Mouse (Mus musculus) layer of hippocampus, postnatal 25 days (tissue): ENCODE data around the gene Slc16a5. TPM values are rescaled to one million over a fixed set of nuclear protein-coding genes. Genes with fewer than 3 reads are reported as not detected.

Source experiments
- DNase-seq, 2 experiments: peaks; one replicate each; pipeline ENCODE4 v3.0.0; 2022; ENCODE audit warnings: mixed read lengths in 2 of 2, low spot score in 1 of 2; ENCODE audit errors: extremely low spot score in 1 of 2
- microRNA-seq, 2 experiments: library from miRNA; unstranded; fragments of <30 nt; microRNA quantifications; one replicate each; pipeline ENCODE4 v1.2.0; 2021
- total RNA-seq, 2 experiments: library from RNA; stranded (reverse); gene quantifications; 2 replicates each; pipeline ENCODE4 v1.2.3; 2021

The Slc16a5 gene
- total RNA-seq, 2 experiments from 2014 or later, result not detected

- DNase-seq, result no peak
Observed at GRCm38 (mm10) chr11:115512407-115513183, 50.3 kb downstream of the Slc16a5 start.

DNA sequence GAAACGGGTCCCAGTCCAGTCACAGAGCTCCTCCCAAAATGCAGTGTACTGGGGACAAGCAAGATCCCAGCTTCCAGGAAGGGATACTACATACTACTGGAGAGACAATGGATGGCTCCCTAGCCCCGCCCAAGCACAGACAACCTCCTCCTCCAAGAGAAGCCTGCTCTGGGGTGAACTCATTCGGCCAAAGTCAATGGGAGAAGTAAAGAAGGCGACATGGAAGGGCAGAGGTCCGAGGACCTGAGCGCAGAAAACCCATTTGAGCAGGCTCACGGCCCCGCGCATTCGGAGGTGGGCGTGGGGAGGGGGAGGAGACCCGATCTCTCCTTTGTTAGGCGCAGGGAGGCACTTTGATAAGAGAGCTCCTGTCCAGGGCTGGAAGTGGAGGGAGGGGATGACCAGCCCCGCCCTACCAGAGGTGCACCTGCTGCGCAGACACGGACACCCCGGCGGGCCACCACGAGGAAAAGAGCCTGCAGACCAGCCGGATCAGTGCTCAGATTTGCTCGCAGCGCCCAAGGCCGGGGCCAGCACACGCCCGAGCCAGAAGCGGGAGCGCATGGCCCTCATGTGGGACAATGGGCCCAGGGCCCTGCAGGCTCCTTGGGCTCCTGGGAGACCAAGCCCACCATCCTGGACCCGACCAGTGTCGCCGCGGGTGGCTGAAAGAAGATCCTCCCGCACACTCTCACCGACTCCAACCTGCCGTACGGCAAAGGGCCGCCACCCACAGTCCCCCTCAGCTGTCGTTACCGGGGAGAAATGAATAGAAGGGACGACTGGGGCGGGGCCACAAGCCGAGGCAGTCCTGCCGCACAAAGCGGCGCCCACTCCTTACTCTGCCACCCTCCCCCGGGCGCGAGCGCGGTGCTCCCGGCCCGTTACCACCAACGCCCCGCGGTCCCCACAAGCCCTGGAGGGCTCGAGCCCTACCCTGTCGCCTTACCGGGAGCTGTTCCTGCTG, 51.3 kb downstream of the Slc16a5 start:
- no peak for DNase-seq

DNA sequence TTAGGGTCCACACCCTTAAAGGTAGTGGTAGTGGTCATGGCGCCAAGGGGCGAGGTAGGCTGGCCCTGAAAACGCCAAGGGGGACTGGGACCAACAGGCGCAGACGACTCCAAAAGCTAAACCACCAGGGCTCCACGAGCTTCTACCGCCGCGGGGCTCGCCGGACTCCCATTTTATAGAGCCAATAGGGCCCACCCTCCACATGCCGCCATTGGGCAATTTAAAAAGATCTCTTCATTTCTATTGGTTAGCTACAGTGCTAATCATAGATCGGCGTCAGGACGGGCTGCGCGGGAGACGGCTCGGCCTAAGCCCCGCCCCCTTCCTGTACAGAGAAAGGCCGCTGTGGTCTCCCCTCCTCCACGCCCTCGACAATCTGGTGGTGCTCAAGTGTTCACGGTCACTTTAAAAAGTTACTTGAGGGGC, 52.0 kb downstream of the Slc16a5 start, which contains the start of gene Jpt1:
TSS of gene Jpt1 (minus strand) at position 150 of the 426 bp plus-strand sequence.
- DNase-seq, result peak; percentile 91 to 97

DNA sequence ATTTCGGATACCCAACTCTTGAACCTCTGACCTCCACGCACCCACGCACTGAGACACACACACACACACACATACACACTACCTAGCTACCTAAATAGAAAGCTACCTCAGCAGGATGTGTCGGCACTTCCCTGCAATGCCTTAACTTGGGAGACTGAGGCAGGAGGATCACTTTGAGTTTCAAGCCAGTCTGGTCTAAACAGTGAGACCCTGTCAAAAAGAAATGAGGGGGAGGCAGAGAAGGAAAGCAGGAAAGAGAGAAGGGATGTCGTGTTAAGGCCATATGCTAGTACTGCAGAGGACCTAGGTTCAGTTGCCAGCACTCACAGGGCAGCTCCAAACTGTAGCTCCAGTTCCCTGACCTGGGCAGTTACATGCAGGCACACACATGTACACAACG, 52.7 kb downstream of the Slc16a5 start:
- no peak for DNase-seq

DNA sequence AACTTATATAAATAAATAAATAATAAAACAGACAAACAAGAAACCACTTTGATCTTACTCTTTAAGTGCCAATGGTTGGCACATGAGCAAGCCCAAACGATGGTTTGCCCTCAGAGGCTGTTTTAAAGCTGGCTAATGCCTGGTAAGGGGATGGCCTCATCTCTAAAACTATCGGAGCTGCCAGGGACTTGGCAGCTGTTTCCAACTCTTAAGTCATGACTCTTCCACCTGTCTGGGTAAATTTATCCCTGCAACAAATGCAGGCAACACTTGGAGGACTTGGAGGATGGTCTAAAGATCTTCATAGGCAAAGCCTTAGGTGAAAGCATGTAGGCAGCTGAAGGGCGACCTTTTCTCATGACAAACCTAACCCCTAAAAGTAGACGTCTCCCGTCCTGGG, 54.7 kb downstream of the Slc16a5 start:
- DNase-seq, result no peak

DNA sequence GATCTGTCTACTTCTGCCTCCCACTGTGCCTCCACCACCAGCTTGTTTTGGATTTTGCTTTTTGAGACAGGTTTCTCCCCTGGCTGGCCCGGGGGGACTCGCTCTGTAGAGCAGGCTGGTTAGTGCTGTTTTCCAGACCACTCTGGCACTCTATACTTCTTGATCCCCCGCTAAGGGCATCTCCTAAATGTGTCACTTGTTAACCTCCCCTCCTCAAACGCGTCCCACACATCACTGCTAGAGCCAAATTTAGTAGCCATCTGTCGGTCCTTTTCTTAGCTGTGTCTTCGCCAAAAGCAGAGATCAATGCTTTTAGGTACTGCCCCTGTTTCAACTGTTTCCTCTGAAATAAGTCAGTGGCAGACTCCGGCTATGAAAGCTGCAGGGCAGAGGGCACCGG, 56.4 kb downstream of the Slc16a5 start:
- no peak for DNase-seq

- DNase-seq, result no peak
Observed at GRCm38 (mm10) chr11:115519581-115519980, 57.3 kb downstream of the Slc16a5 start.

- DNase-seq, result no peak
Observed at GRCm38 (mm10) chr11:115520218-115520617, 57.9 kb downstream of the Slc16a5 start.

- DNase-seq, result no peak
Observed at GRCm38 (mm10) chr11:115521080-115521479, 58.8 kb downstream of the Slc16a5 start.

- DNase-seq, result no peak
Observed at GRCm38 (mm10) chr11:115522238-115522637, 60.0 kb downstream of the Slc16a5 start.

- no peak for DNase-seq
Observed at GRCm38 (mm10) chr11:115522703-115523102, 60.4 kb downstream of the Slc16a5 start.

Small RNA genes lying within 50 kb of the gene (microRNA-seq; reads per million reads assigned to microRNA genes)
- 0 to 0.37 reads per million in 2 experiments for gene Mir3968

Other genes starting within 250 kb of the Slc16a5 start
- gene Grin2c, start 195.2 kb upstream of the Slc16a5 start, total RNA-seq, result 10 to 100 TPM; 47.3 to 47.4 TPM
- 10 to 100 TPM; 18.6 to 21.2 TPM for gene Fdxr, start 185.4 kb upstream of the Slc16a5 start, total RNA-seq
- gene Fads6, start 164.8 kb upstream of the Slc16a5 start, total RNA-seq, result 10 to 100 TPM; 11.2 to 12.1 TPM
- gene Otop2, start 155.3 kb upstream of the Slc16a5 start, total RNA-seq, result under 1 TPM in 1 of 2 experiments, not detected in 1; 0.15 TPM
- under 1 TPM; 0.31 to 0.59 TPM for gene Ush1g, start 140.4 kb upstream of the Slc16a5 start, total RNA-seq
- under 1 TPM in 1 of 2 experiments, not detected in 1; 0.17 TPM for gene Otop3, start 127.7 kb upstream of the Slc16a5 start, total RNA-seq
- 100 to 1,000 TPM in 1 of 2 experiments, 10 to 100 TPM in 1; 98.8 to 107 TPM for gene Hid1, start 94.7 kb upstream of the Slc16a5 start, total RNA-seq
- gene Cdr2l, start 80.6 kb upstream of the Slc16a5 start, total RNA-seq, result 10 to 100 TPM; 21.7 to 22.8 TPM
- gene Mrpl58, start 58.7 kb upstream of the Slc16a5 start, total RNA-seq, result 100 to 1,000 TPM; 102 to 103 TPM
- 100 to 1,000 TPM; 459 to 515 TPM for gene Atp5h, start 42.5 kb upstream of the Slc16a5 start, total RNA-seq
- 10 to 100 TPM; 65.4 to 74.6 TPM for gene Kctd2, start 42.3 kb upstream of the Slc16a5 start, total RNA-seq
- gene Trim80, start 21.9 kb upstream of the Slc16a5 start, total RNA-seq, result not detected
- 10 to 100 TPM in 1 of 2 experiments, 1 to 10 TPM in 1; 9.3 to 10.3 TPM for gene Armc7, start 13.2 kb downstream of the Slc16a5 start, total RNA-seq
- gene Nt5c, start 29.4 kb downstream of the Slc16a5 start, total RNA-seq, result 10 to 100 TPM; 68.8 to 70.4 TPM
- gene Jpt1, start 51.9 kb downstream of the Slc16a5 start, total RNA-seq, result 100 to 1,000 TPM; 134 to 165 TPM
- 100 to 1,000 TPM; 329 to 353 TPM for gene Sumo2, start 73.8 kb downstream of the Slc16a5 start, total RNA-seq
- gene Nup85, start 102.0 kb downstream of the Slc16a5 start, total RNA-seq, result 10 to 100 TPM; 44.5 to 44.9 TPM
- gene Mrps7, start 141.5 kb downstream of the Slc16a5 start, total RNA-seq, result 10 to 100 TPM; 49.6 to 59.0 TPM
- 10 to 100 TPM; 60.0 to 75.4 TPM for gene Gga3, start 141.6 kb downstream of the Slc16a5 start, total RNA-seq
- 10 to 100 TPM; 21.7 to 23.7 TPM for gene Mif4gd, start 150.5 kb downstream of the Slc16a5 start, total RNA-seq
- 10 to 100 TPM; 56.2 to 61.6 TPM for gene Slc25a19, start 165.8 kb downstream of the Slc16a5 start, total RNA-seq
- gene Grb2, start 246.1 kb downstream of the Slc16a5 start, total RNA-seq, result 100 to 1,000 TPM; 188 to 210 TPM